Mouse (Mus musculus) frontal cortex, postnatal 10 days (tissue): ENCODE data around the gene Pdcd10.

Experiments
- DNase-seq, 2 experiments: peaks; one replicate each; pipeline ENCODE4 v3.0.0; 2022; ENCODE audit warnings: low spot score in 2 of 2, mixed read lengths in 1 of 2

Gene Pdcd10

DNA sequence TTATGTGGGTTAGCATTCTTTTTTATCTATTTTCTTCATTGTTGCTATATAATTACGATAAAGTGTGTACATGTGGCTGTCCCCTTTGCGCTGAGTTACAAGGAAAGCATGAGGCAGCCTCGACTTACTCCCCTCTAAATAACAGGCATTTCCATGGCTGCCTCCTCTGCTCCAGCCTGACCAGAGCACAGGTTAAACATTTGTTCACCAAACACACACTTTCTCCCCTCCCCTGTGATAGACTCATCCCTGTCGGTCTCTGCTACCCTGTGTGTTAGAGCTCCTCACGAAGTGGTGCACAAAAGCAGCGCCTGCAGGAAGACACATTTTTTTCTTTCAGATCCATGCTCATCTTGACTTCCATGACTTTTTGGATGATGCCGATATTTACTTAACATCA, 82.0 kb downstream of the Pdcd10 start:
- DNase-seq, result no peak

DNA sequence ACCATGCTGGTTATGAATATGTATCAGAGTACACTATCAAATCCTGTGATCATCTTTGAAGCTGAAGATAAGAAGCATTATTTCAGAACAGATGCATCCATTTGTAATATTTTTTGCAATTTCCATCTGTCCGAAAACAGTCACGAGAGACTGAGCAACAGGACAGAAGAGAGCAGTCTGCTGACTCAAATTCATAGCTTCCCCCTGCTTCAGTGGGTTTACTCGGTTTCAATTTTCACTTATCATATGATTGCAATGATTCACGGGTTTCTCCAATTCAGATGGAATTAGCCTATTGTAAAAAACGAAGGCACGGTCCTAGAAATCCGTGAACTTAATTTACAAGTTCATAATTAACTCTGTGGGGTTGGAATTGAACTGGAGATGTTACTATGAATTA, 88.5 kb downstream of the Pdcd10 start:
- no peak for DNase-seq
